Mouse (Mus musculus) embryonic facial prominence, embryonic 10.5 days (tissue): ENCODE measurements around the gene Mtr. TPM values are rescaled to one million over a fixed set of nuclear protein-coding genes. Genes with fewer than 3 reads are reported as not detected.

Source experiments
- DNase-seq: peaks from one replicate; pipeline ENCODE4 v3.0.0-alpha.2; 2017; ENCODE audit warnings: low spot score
- H3K27ac ChIP-seq: fragments of 300-500 bp; sonication (generic); replicated peaks from 2 replicates; pipeline ENCODE4 v1.5.1; 2016; ENCODE audit warnings: mild to moderate bottlenecking
- H3K27me3 ChIP-seq: fragments of 300-500 bp; sonication (generic); replicated peaks from 2 replicates; pipeline ENCODE4 v1.6.1; 2016; ENCODE audit warnings: low read depth, mild to moderate bottlenecking; ENCODE audit not compliant: poor library complexity, severe bottlenecking
- H3K36me3 ChIP-seq: fragments of 300-500 bp; sonication (generic); replicated peaks from 2 replicates; pipeline ENCODE4 v1.6.1; 2016; ENCODE audit warnings: mild to moderate bottlenecking, moderate library complexity
- H3K4me1 ChIP-seq: fragments of 300-500 bp; sonication (generic); 2 replicates; pipeline ENCODE4 v1.6.1; 2016
- H3K4me3 ChIP-seq: fragments of 300-500 bp; sonication (generic); 2 replicates; pipeline ENCODE4 v1.5.1; 2016; ENCODE audit warnings: mild to moderate bottlenecking, moderate library complexity
- H3K9me3 ChIP-seq: fragments of 300-500 bp; sonication (generic); 2 replicates; pipeline ENCODE4 v1.6.1; 2016; ENCODE audit warnings: mild to moderate bottlenecking
- WGBS: fragments of 180-500 bp; shearing (Covaris S2); methylation state at CpG from one replicate; pipeline ENCODE4 v1.1.7; 2016; 5-methylcytosine and 5-hydroxymethylcytosine counted together
- polyA plus RNA-seq: library from polyadenylated mRNA; unstranded; fragments of >200 nt; fragmentation: Nextera tagmentation; extraction: Ambion mirVana; gene quantifications from 2 replicates; pipeline ENCODE4 v1.2.1, GENCODE M21; 2016

Mtr gene
- polyA plus RNA-seq, 1 experiment from 2014 or later = 22.6 TPM

DNA sequence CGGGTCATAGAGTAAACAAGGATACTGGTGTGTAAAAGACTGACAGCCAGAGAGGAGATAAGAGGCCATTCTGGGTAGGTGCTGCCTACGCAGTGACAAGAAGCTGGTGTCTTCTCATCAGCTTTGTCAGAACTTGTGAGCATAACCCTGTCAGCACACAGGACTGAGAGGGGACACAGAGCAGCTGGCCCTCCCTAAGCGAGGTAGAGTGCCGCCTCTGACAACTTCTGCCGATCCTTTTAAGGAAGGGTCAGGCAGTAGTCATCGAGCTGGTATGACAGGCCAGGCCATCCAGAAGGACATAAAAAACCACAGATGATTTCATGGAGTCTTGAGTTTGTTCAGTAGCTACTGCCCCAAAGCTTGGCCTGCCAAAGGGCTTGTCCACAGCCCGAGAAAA, 124.4 kb downstream of the Mtr start:
- Histone ChIP-seq H3K27me3 (no peaks in the 10 kb centered on the region), H3K4me3 (no peak overlapping the region), H3K36me3 (no peaks in the 10 kb centered on the region), H3K4me1 (no peaks in the 10 kb centered on the region), H3K27ac (no peak overlapping the region), H3K9me3 (no peaks in the 10 kb centered on the region)
- 86% methylated on average over 7 of the region's 7 CpGs for WGBS
- DNase-seq = no peak

Other genes starting within 250 kb of the Mtr start
- 0.14 and 0.15 TPM in 2 replicates for gene Ryr2, start 151.2 kb downstream of the Mtr start, polyA plus RNA-seq
- gene Actn2, start 82.6 kb upstream of the Mtr start, polyA plus RNA-seq = 1.5 and 3.0 TPM in 2 replicates
- 40.7 and 44.4 TPM in 2 replicates for gene Heatr1, start 136.9 kb upstream of the Mtr start, polyA plus RNA-seq
- 7.8 and 9.0 TPM in 2 replicates for gene Lgals8, start 206.8 kb upstream of the Mtr start, polyA plus RNA-seq